Mouse (Mus musculus): Measurements from ENCODE around the gene Ttc34. TPM values are rescaled to one million over a fixed set of nuclear protein-coding genes. Genes with fewer than 3 reads are reported as not detected.

Gene Ttc34
- polyA plus RNA-seq, 1 experiment = not detected

- H3K36me3 ChIP-seq (ENCODE audit: control insufficient read depth, insufficient read depth) = no peaks in the 10 kb centered on the region
- TF ChIP-seq TCF3 (IDR thresholded peaks at IDR 0.05; ENCODE audit: insufficient read length, low read depth) (no peak), SRF (IDR thresholded peaks at IDR 0.05; ENCODE audit: control insufficient read depth, insufficient read length, low read depth) (no peak), POLR2A (IDR thresholded peaks at IDR 0.05; ENCODE audit: insufficient read length, low read depth) (no peak), TCF12 (IDR thresholded peaks at IDR 0.05; ENCODE audit: insufficient read depth, poor library complexity, severe bottlenecking) (no peak), REST (IDR thresholded peaks at IDR 0.05; ENCODE audit: insufficient read depth, insufficient read length) (no peak), MYOG (IDR thresholded peaks at IDR 0.05; ENCODE audit: control insufficient read depth in 1 of 3, insufficient read depth in 1 of 3, insufficient read length in 2 of 3, low read depth in 2 of 3) (no peak), MAX (IDR thresholded peaks at IDR 0.05; ENCODE audit: low read depth) (no peak), POLR2AphosphoS2 (IDR thresholded peaks at IDR 0.05; ENCODE audit: insufficient read length, low read depth) (no peak), CEBPB (IDR thresholded peaks at IDR 0.05; ENCODE audit: insufficient read depth, poor library complexity, severe bottlenecking) (no peak), E2F4 (IDR thresholded peaks at IDR 0.05; ENCODE audit: insufficient read depth) (no peak), USF1 (IDR thresholded peaks at IDR 0.05; ENCODE audit: low read depth) (no peak), MYOD1 (IDR thresholded peaks at IDR 0.05; ENCODE audit: control insufficient read depth in 1 of 3, insufficient read length in 2 of 3, low read depth in 2 of 3) (no peak)
- no peaks in the 10 kb centered on the region for H3K79me2 ChIP-seq (ENCODE audit: control insufficient read depth, insufficient read depth)
- no peak overlapping the region for H3K4me2 ChIP-seq (ENCODE audit: low read depth)
- H3K27me3 ChIP-seq (ENCODE audit: control insufficient read depth, insufficient read depth, insufficient read length) = peaks cover 67% of the 10 kb centered on the region
- no peak overlapping the region for H3K4me3 ChIP-seq
- H3ac ChIP-seq (ENCODE audit: control insufficient read depth, insufficient read length) = no peak overlapping the region
Observed at GRCm38 (mm10) chr4:154890887-154891286, 53.6 kb downstream of the Ttc34 start.

GRCm38 (mm10) chr4:154895549-154895948, 58.3 kb downstream of the Ttc34 start:
- peaks cover 85% of the 10 kb centered on the region for H3K27me3 ChIP-seq (ENCODE audit: control insufficient read depth, insufficient read depth, insufficient read length)
- TF ChIP-seq POLR2A (IDR thresholded peaks at IDR 0.05; ENCODE audit: insufficient read length, low read depth) (no peak), MYOG (IDR thresholded peaks at IDR 0.05; ENCODE audit: control insufficient read depth in 1 of 3, insufficient read depth in 1 of 3, insufficient read length in 2 of 3, low read depth in 2 of 3) (no peak), USF1 (IDR thresholded peaks at IDR 0.05; ENCODE audit: low read depth) (no peak), CEBPB (IDR thresholded peaks at IDR 0.05; ENCODE audit: insufficient read depth, poor library complexity, severe bottlenecking) (no peak), MAX (IDR thresholded peaks at IDR 0.05; ENCODE audit: low read depth) (no peak), REST (IDR thresholded peaks at IDR 0.05; ENCODE audit: insufficient read depth, insufficient read length) (no peak)
- H3K79me2 ChIP-seq (ENCODE audit: control insufficient read depth, insufficient read depth) = no peaks in the 10 kb centered on the region

DNA sequence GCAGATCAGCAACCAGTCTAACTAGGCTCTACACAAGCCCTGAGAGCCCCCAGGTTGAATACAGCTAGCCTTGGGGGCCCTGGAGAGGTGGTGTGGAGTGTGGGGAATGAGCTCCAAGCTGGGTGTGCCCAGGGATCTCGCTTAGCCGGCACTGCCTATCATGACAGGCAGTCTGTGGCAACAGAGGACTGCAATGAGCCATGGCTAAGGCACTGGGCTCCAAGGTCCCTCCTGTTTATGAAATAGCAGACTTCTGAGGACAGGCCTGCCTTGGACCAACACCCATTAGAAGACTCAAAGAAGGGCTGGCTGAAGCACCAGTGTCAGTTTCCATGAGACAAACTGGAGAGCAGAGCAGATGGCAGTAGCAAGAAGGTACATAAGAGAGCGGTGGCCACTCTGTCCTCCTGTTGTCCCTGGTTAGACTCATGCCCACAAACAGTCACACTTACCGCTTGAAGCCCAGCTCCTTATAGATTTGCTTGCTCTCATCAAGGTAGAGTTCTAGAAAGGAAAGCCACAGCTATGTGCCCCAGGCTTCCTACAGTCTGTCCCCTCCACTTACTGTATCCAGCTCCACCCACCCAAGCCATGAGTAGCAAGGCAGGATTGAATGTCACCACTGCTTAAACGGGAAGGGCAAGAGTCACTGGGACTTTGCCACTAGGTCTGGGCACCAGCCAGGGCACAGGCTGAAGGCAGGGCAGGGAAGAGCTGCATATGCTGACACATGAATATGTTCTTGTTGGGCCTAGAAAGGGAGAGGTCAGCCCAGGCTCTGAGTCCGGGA, 60.6 kb downstream of the Ttc34 start:
- H3ac ChIP-seq (ENCODE audit: control insufficient read depth, insufficient read length) = no peak overlapping the region

More at GRCm38 (mm10) chr4:154895549-154895948, 58.3 kb downstream of the Ttc34 start:
- Histone ChIP-seq H3K4me3 (no peak overlapping the region), H3K4me2 (ENCODE audit: low read depth) (no peak overlapping the region), H3ac (ENCODE audit: control insufficient read depth, insufficient read length) (no peak overlapping the region), H3K36me3 (ENCODE audit: control insufficient read depth, insufficient read depth) (no peaks in the 10 kb centered on the region)

DNA sequence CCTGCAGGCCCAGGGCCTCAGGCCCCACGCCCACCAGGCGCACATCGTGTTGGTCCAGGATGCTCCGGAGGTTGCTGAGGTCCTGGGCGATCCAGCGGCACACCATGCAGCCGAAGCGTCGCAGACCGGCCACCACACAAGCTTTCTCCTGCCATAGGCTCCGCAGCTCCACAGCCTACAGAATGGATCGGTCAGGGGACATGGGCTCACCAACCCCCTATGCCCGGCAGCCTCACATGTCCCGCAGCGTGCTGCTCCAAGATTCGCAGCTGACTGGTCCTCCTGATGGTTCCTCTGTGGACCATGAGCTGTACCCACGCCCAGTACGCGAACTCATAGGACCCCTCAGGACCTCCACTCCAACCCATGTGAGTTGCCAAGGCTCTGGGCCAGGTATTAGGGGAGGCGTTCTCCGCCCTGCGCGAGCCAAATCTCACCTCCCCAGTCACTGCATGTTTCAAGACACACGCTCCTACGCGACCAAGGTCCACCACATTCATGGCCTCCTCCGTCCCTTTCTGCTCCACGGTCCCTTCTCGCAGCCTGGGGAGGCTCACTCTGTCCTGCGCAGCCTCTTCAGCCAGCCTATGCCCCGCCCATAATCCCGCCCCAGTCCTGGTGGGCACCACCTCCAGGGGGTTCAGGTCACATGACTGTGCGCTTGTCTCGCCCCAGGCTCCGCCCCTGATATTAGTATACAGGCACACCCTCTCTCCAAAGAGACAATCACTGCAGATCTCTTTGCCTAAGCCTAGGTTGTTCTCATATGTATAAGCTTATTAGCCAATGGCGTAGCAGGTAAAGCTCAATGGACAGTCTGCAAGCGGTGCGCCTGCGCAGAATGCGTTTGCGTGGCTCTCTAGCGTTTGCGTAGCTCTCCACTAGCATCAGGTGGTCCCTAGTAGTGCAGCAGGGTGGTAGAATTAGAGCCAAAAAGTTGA, 61.5 kb downstream of the Ttc34 start, which contains the start of gene Fam213b:
Fam213b (minus strand) TSS at position 630 of the 941 bp plus-strand sequence.
- no peak for TF ChIP-seq USF1 (IDR thresholded peaks at IDR 0.05; ENCODE audit: low read depth)
- peak; percentile 32 for TF ChIP-seq POLR2A (IDR thresholded peaks at IDR 0.05; ENCODE audit: insufficient read length, low read depth)
- Histone ChIP-seq H3ac (ENCODE audit: control insufficient read depth, insufficient read length) (no peak within 1 kb of the TSS), H3K27me3 (ENCODE audit: control insufficient read depth, insufficient read depth, insufficient read length) (peaks cover 69% of the 10 kb centered on the region), H3K4me2 (ENCODE audit: low read depth) (peak within 1 kb of the TSS; percentile 30), H3K79me2 (ENCODE audit: control insufficient read depth, insufficient read depth) (no peaks in the 10 kb centered on the region), H3K4me3 (no peak within 1 kb of the TSS), H3K36me3 (ENCODE audit: control insufficient read depth, insufficient read depth) (no peaks in the 10 kb centered on the region)

More for the DNA sequence above, 60.6 kb downstream of the Ttc34 start:
- peaks cover 72% of the 10 kb centered on the region for H3K27me3 ChIP-seq (ENCODE audit: control insufficient read depth, insufficient read depth, insufficient read length)
- no peaks in the 10 kb centered on the region for H3K79me2 ChIP-seq (ENCODE audit: control insufficient read depth, insufficient read depth)
- H3K4me2 ChIP-seq (ENCODE audit: low read depth) = no peak overlapping the region
- H3K4me3 ChIP-seq = no peak overlapping the region
- H3K36me3 ChIP-seq (ENCODE audit: control insufficient read depth, insufficient read depth) = no peaks in the 10 kb centered on the region
- no peak for TF ChIP-seq USF1 (IDR thresholded peaks at IDR 0.05; ENCODE audit: low read depth)
- no peak for TF ChIP-seq E2F4 (IDR thresholded peaks at IDR 0.05; ENCODE audit: insufficient read depth)
- TF ChIP-seq MYOG (IDR thresholded peaks at IDR 0.05; ENCODE audit: control insufficient read depth in 1 of 3, insufficient read depth in 1 of 3, insufficient read length in 2 of 3, low read depth in 2 of 3) = no peak
- no peak for TF ChIP-seq CEBPB (IDR thresholded peaks at IDR 0.05; ENCODE audit: insufficient read depth, poor library complexity, severe bottlenecking)
- no peak for TF ChIP-seq POLR2AphosphoS2 (IDR thresholded peaks at IDR 0.05; ENCODE audit: insufficient read length, low read depth)
- no peak for TF ChIP-seq MYOD1 (IDR thresholded peaks at IDR 0.05; ENCODE audit: control insufficient read depth in 1 of 3, insufficient read length in 2 of 3, low read depth in 2 of 3)
- no peak for TF ChIP-seq POLR2A (IDR thresholded peaks at IDR 0.05; ENCODE audit: insufficient read length, low read depth)
- no peak for TF ChIP-seq TCF3 (IDR thresholded peaks at IDR 0.05; ENCODE audit: insufficient read length, low read depth)
- no peak for TF ChIP-seq REST (IDR thresholded peaks at IDR 0.05; ENCODE audit: insufficient read depth, insufficient read length)
- no peak for TF ChIP-seq MAX (IDR thresholded peaks at IDR 0.05; ENCODE audit: low read depth)
- no peak for TF ChIP-seq SRF (IDR thresholded peaks at IDR 0.05; ENCODE audit: control insufficient read depth, insufficient read length, low read depth)
- no peak for TF ChIP-seq TCF12 (IDR thresholded peaks at IDR 0.05; ENCODE audit: insufficient read depth, poor library complexity, severe bottlenecking)

All from myocyte (in vitro differentiated cells).